Mouse (Mus musculus): Measurements from ENCODE around the gene Ptprcap. TPM values are rescaled to one million over a fixed set of nuclear protein-coding genes. Genes with fewer than 3 reads are reported as not detected.

Gene Ptprcap
- total and polyA plus RNA-seq, 3 experiments = 67.9 to 75.7 TPM; not detected in 1

GRCm38 (mm10) chr19:4189051-4189620, 35.7 kb downstream of the Ptprcap start:
- peaks cover 25% of the 10 kb centered on the region for H3K79me2 ChIP-seq (ENCODE audit: control insufficient read depth, insufficient read depth, low read length, poor library complexity)
- H3K9ac ChIP-seq (ENCODE audit: control insufficient read depth, low read depth, low read length, poor library complexity, severe bottlenecking) = no peak overlapping the region
- no peak for DNase-seq (ENCODE audit: low read depth, low spot score)
- H3K36me3 ChIP-seq (ENCODE audit: control insufficient read depth in 1 of 2, insufficient read depth in 2 of 2, low read length in 2 of 2) = peaks cover 0 to 15% of the 10 kb centered on the region in 2 experiments; a peak in 3 of 4 replicates
- peaks cover 6 to 17% of the 10 kb centered on the region in 2 experiments for H3K4me1 ChIP-seq (ENCODE audit: control insufficient read depth in 1 of 2, insufficient read depth in 2 of 2, low read length in 2 of 2)
- no peaks in the 10 kb centered on the region for H3K9me3 ChIP-seq (replicated peaks; ENCODE audit: insufficient read depth, low read length)
- no peak overlapping the region for H3K27ac ChIP-seq (ENCODE audit: control insufficient read depth, low read depth, low read length)
- H3K4me3 ChIP-seq (ENCODE audit: control insufficient read depth in 1 of 2, insufficient read depth in 1 of 2, low read depth in 2 of 2, low read length in 2 of 2) = no peak overlapping the region
- TF ChIP-seq MAZ (IDR thresholded peaks at IDR 0.05; ENCODE audit: low read depth, low read length) = no peak
- no peak for TF ChIP-seq ZNF384 (IDR thresholded peaks at IDR 0.05; ENCODE audit: low read depth, low read length)
- no peak for TF ChIP-seq CHD2 (IDR thresholded peaks at IDR 0.05; ENCODE audit: low read length)
- H3K27me3 ChIP-seq (ENCODE audit: control insufficient read depth in 1 of 2, insufficient read depth in 2 of 2, low read length in 2 of 2) = no peaks in the 10 kb centered on the region

GRCm38 (mm10) chr19:4190831-4191334, 37.5 kb downstream of the Ptprcap start, which contains the start of gene Tbc1d10c:
Tbc1d10c (minus strand) TSS chr19:4191284.
- Histone ChIP-seq H3K9me3 (replicated peaks; ENCODE audit: insufficient read depth, low read length) (no peaks in the 10 kb centered on the region), H3K27me3 (ENCODE audit: control insufficient read depth in 1 of 2, insufficient read depth in 2 of 2, low read length in 2 of 2) (no peaks in the 10 kb centered on the region), H3K36me3 (ENCODE audit: control insufficient read depth in 1 of 2, insufficient read depth in 2 of 2, low read length in 2 of 2) (peaks cover 6 to 17% of the 10 kb centered on the region in 2 experiments; a peak in 3 of 4 replicates), H3K9ac (ENCODE audit: control insufficient read depth, low read depth, low read length, poor library complexity, severe bottlenecking) (peak within 1 kb of the TSS; percentile 99), H3K4me3 (ENCODE audit: control insufficient read depth in 1 of 2, insufficient read depth in 1 of 2, low read depth in 2 of 2, low read length in 2 of 2) (peak within 1 kb of the TSS; percentile 85 to 88), H3K4me1 (ENCODE audit: control insufficient read depth in 1 of 2, insufficient read depth in 2 of 2, low read length in 2 of 2) (peaks cover 6 to 20% of the 10 kb centered on the region in 2 experiments), H3K27ac (ENCODE audit: control insufficient read depth, low read depth, low read length) (peak within 1 kb of the TSS; percentile 98), H3K79me2 (ENCODE audit: control insufficient read depth, insufficient read depth, low read length, poor library complexity) (peaks cover 28% of the 10 kb centered on the region)
- 0 out of 2 replicates have a peak, but pooled peaks have one; percentile 34 for TF ChIP-seq TBP (IDR thresholded peaks at IDR 0.05; ENCODE audit: low read depth, low read length)
- no peak for TF ChIP-seq KAT2A (conservative IDR thresholded peaks at IDR 0.05; ENCODE audit: low read depth, low read length)
- TF ChIP-seq BHLHE40 (IDR thresholded peaks at IDR 0.05; ENCODE audit: borderline replicate concordance, low read depth, low read length) = no peak
- TF ChIP-seq CHD1 (IDR thresholded peaks at IDR 0.05; ENCODE audit: low read depth, low read length) = no peak
- no peak for TF ChIP-seq NRF1 (IDR thresholded peaks at IDR 0.05; ENCODE audit: insufficient read depth, low read depth, low read length, poor library complexity, severe bottlenecking)
- TF ChIP-seq SIN3A (IDR thresholded peaks at IDR 0.05; ENCODE audit: low read length) = 0 out of 2 replicates have a peak, but pooled peaks have one; percentile 52
- TF ChIP-seq ZNF384 (IDR thresholded peaks at IDR 0.05; ENCODE audit: low read depth, low read length) = no peak
- peak; percentile 76 for TF ChIP-seq ELF1 (IDR thresholded peaks at IDR 0.05; ENCODE audit: low read depth, low read length)
- TF ChIP-seq POLR2AphosphoS2 (IDR thresholded peaks at IDR 0.05; ENCODE audit: low read length) = no peak
- peak; percentile 54 to 57; a peak in 2 of 4 replicates for TF ChIP-seq POLR2A (IDR thresholded peaks at IDR 0.05; ENCODE audit: control insufficient read depth in 1 of 2, insufficient read depth in 1 of 2, low read depth in 1 of 2, low read length in 2 of 2, poor library complexity in 1 of 2)
- TF ChIP-seq TCF12 (IDR thresholded peaks at IDR 0.05; ENCODE audit: low read depth, low read length) = no peak
- TF ChIP-seq UBTF (IDR thresholded peaks at IDR 0.05; ENCODE audit: borderline replicate concordance, insufficient read depth, low read depth, low read length) = no peak
- TF ChIP-seq NELFE (IDR thresholded peaks at IDR 0.05; ENCODE audit: low read depth, low read length) = peak; percentile 21; the same call in 1 of the 2 replicates
- no peak for TF ChIP-seq USF2 (IDR thresholded peaks at IDR 0.05; ENCODE audit: borderline replicate concordance in 1 of 2, insufficient read depth in 1 of 2, low read depth in 1 of 2, low read length in 2 of 2)
- TF ChIP-seq GABPA (IDR thresholded peaks at IDR 0.05; ENCODE audit: low read depth, low read length) = no peak
- TF ChIP-seq MYC (IDR thresholded peaks at IDR 0.05; ENCODE audit: low read depth, low read length) = no peak
- no peak for TF ChIP-seq POLR2AphosphoS5 (IDR thresholded peaks at IDR 0.05; ENCODE audit: borderline replicate concordance, low read depth, low read length)
- peak; percentile 98 for TF ChIP-seq MXI1 (IDR thresholded peaks at IDR 0.05; ENCODE audit: low read depth, low read length)
- no peak for TF ChIP-seq RCOR1 (IDR thresholded peaks at IDR 0.05; ENCODE audit: low read depth, low read length)
- no peak for TF ChIP-seq JUND (IDR thresholded peaks at IDR 0.05; ENCODE audit: low read depth, low read length)
- no peak for TF ChIP-seq E2F4 (IDR thresholded peaks at IDR 0.05; ENCODE audit: borderline replicate concordance, low read depth, low read length)
- peak; percentile 35 for TF ChIP-seq HCFC1 (IDR thresholded peaks at IDR 0.05; ENCODE audit: low read depth, low read length)
- peak; percentile 98 for TF ChIP-seq MAZ (IDR thresholded peaks at IDR 0.05; ENCODE audit: low read depth, low read length)
- TF ChIP-seq RAD21 (IDR thresholded peaks at IDR 0.05; ENCODE audit: low read depth, low read length) = no peak
- no peak for TF ChIP-seq MAX (IDR thresholded peaks at IDR 0.05; ENCODE audit: low read length)
- no peak for TF ChIP-seq ZKSCAN1 (IDR thresholded peaks at IDR 0.05; ENCODE audit: low read depth, low read length)
- TF ChIP-seq ETS1 (IDR thresholded peaks at IDR 0.05; ENCODE audit: low read depth, low read length) = 0 out of 2 replicates have a peak, but pooled peaks have one; percentile 14
- no peak for TF ChIP-seq CTCF (IDR thresholded peaks at IDR 0.05 in 2 of 3, conservative IDR thresholded peaks at IDR 0.05 in 1 of 3; ENCODE audit: control insufficient read depth in 1 of 3, insufficient read depth in 1 of 3, low read depth in 2 of 3, low read length in 3 of 3, poor library complexity in 1 of 3, severe bottlenecking in 1 of 3)
- peak; percentile 83 for DNase-seq (ENCODE audit: low read depth, low spot score)

Measured in MEL (cell line).